Comparison of ENCODE assay signal across 20 mouse cellular contexts in the genomic region with DNA sequence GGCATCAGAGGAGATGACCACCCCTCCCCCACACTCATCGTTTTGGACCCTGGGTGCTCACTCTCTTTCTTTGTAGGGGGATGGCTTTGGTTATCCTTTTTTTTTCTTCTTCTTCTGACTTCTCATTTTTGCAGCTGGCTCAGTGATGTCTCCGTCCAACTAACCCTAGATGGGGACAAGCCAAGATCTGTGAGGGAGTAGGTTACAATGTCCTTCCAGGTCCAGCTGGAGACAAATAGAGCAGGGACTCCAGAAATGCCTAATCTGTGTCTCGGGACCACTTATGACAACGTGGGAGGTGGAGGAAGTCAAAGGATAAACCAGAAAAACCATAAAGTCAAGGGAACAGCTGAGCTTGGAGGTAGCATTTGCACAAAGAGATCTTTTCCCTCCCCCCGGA. TPM values are rescaled to one million over a fixed set of nuclear protein-coding genes. Genes with fewer than 3 reads are reported as not detected.
"Had no signal": no experiment of that assay in that cellular context is flagged by ENCODE, and none has a peak within 500 bp of the region (broad histone marks: within the 10 kb centered on the region; RNA-seq: fewer than 3 reads in every experiment).

No protein-coding gene starts in this region.

- H3K4me3 ChIP-seq: heart, embryonic 12.5 days; hindbrain, embryonic 13.5 days; hindbrain, embryonic 15.5 days; kidney, embryonic 15.5 days; limb, embryonic 13.5 days; limb, embryonic 15.5 days; liver, embryonic 12.5 days had no signal

- H3K27ac ChIP-seq: hindbrain, embryonic 13.5 days; hindbrain, embryonic 15.5 days; hindbrain, postnatal 0 days; kidney, embryonic 15.5 days; kidney, postnatal 0 days; limb, embryonic 13.5 days; limb, embryonic 15.5 days; liver, embryonic 12.5 days; liver, embryonic 14.5 days had no signal

- DNase-seq: forebrain, postnatal 0 days; kidney, adult 11 months; kidney, adult 2 months; kidney, adult 9 months; kidney, postnatal 14 days; kidney, postnatal 36 days; layer of hippocampus, adult 9-11 months; layer of hippocampus, postnatal 36 days; left cerebral cortex, postnatal 4 days had no signal

RNA-seq across cellular contexts. Expression of a gene that starts 14.4 kb away (rescaled TPM):
- total RNA-seq: hematopoietic stem cell, adult 5-6 weeks had no signal
